Mouse (Mus musculus): ENCODE data around the gene Arrdc5. TPM values are rescaled to one million over a fixed set of nuclear protein-coding genes. Genes with fewer than 3 reads are reported as not detected.

Arrdc5 gene
- polyA plus RNA-seq, 1 experiment, result 274 TPM

DNA sequence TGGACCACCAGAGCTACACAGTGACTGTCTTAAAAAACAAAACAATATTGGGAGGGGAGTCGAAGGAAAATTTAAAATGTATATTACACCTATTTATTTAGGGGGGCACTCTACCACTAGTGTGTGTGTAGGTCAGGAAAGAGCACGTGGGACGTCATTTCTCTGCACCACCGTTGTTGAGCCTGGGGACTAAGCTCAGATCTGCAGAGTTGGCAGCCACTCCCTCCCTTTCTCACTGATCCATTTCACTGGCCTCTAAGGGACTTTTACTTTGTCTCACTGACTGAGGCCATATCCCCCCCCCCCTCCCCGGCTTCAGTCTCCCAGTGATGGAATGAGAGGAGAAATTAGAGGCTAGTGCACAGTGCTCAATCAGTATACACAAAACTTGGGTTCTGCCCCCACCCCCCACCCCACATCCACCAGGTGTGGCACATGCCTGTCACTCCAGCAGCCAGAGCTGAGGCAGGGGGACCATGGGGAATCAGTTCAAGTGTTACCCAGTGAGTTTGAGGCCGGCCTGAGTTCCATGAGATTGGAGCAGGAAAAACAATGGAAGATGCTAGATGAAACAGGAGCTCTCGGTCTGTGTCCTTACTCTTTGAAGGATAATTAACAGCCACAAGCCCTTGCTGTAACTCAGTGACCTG is 8.1 kb downstream of the Arrdc5 start:
- Histone ChIP-seq H3K36me3 (ENCODE audit: control insufficient read depth, insufficient read depth, low read length) (no peaks in the 10 kb centered on the region), H3K4me1 (ENCODE audit: control insufficient read depth, insufficient read depth, low read length) (peaks cover 44% of the 10 kb centered on the region), H3K4me3 (ENCODE audit: control insufficient read depth, low read depth, low read length) (no peak overlapping the region), H3K27me3 (ENCODE audit: control insufficient read depth, insufficient read depth, low read length) (no peaks in the 10 kb centered on the region), H3K27ac (ENCODE audit: control insufficient read depth, insufficient read depth, low read depth, low read length) (no peak overlapping the region)
- TF ChIP-seq CTCF (IDR thresholded peaks at IDR 0.05; ENCODE audit: control insufficient read depth, insufficient read depth, insufficient replicate concordance, low read depth, low read length) (no peak), POLR2A (IDR thresholded peaks at IDR 0.05; ENCODE audit: control insufficient read depth, low read depth, low read length) (no peak)

DNA sequence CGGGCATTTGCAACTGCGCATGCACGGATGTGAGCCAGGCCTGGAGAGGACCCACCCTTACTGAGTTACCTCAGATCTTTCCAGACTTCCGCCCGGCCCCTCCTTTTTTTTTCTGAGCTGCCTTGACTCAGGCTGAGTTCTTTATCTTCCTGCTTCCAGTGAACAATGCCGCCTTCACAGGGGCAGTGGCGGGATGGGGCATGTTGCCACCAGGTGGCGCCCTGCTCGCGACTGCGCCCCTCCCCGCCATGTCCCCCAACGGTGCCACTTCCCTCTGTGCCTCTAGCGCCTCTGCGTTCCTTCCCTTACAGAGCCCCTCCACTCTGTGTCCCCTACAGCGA is 8.9 kb downstream of the Arrdc5 start:
- Histone ChIP-seq H3K36me3 (ENCODE audit: control insufficient read depth, insufficient read depth, low read length) (no peaks in the 10 kb centered on the region), H3K27ac (ENCODE audit: control insufficient read depth, insufficient read depth, low read depth, low read length) (peak overlapping the region; percentile 73), H3K4me3 (ENCODE audit: control insufficient read depth, low read depth, low read length) (peak overlapping the region; percentile 88), H3K4me1 (ENCODE audit: control insufficient read depth, insufficient read depth, low read length) (peaks cover 36% of the 10 kb centered on the region), H3K27me3 (ENCODE audit: control insufficient read depth, insufficient read depth, low read length) (no peaks in the 10 kb centered on the region)
- TF ChIP-seq CTCF (IDR thresholded peaks at IDR 0.05; ENCODE audit: control insufficient read depth, insufficient read depth, insufficient replicate concordance, low read depth, low read length), result peak; percentile 86
- TF ChIP-seq POLR2A (IDR thresholded peaks at IDR 0.05; ENCODE audit: control insufficient read depth, low read depth, low read length), result peak; percentile 36; the same call in 1 of the 2 replicates

DNA sequence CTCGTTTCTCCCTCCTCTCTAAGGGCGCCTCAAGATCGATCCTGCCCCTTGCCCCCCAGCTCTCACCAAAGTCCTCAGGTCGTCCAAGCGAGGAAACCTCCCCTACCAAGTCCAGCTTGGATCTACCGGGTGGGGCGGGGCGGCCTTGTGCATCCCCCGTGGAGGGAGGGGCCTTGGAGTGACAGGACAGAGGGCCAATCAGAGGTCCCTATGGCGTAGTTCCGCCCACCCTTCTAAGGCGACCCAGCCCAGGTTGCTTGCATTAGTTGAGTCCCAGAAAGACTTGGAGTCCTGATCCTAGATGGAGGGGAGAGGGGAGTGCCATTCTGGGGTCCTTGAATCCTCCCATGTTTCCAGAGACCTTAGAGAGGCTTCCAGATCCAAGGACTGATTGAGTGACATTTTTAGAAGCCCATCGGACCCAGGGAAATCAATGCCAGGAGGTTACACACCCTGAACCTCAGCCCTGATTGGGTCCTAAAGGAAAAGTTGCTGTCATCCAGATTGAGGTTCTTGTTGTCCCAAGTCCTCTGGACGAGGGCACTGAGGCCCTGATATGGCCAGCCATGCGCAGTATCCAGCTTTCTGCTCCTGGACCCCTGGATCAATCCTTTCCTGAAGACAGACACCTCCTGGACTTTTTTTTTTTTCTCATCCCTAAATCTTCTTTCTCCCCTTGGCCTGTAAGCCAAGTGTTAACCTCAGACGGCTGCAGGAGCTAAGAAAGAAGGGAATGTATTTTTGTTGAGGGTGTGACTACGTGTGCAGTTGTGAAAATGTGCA is 9.5 kb downstream of the Arrdc5 start:
- peak overlapping the region; percentile 88 for H3K4me3 ChIP-seq (ENCODE audit: control insufficient read depth, low read depth, low read length)
- no peaks in the 10 kb centered on the region for H3K27me3 ChIP-seq (ENCODE audit: control insufficient read depth, insufficient read depth, low read length)
- no peaks in the 10 kb centered on the region for H3K36me3 ChIP-seq (ENCODE audit: control insufficient read depth, insufficient read depth, low read length)
- TF ChIP-seq CTCF (IDR thresholded peaks at IDR 0.05; ENCODE audit: control insufficient read depth, insufficient read depth, insufficient replicate concordance, low read depth, low read length) (no peak), POLR2A (IDR thresholded peaks at IDR 0.05; ENCODE audit: control insufficient read depth, low read depth, low read length) (peak; percentile 61)
- peaks cover 36% of the 10 kb centered on the region for H3K4me1 ChIP-seq (ENCODE audit: control insufficient read depth, insufficient read depth, low read length)
- peak overlapping the region; percentile 73 for H3K27ac ChIP-seq (ENCODE audit: control insufficient read depth, insufficient read depth, low read depth, low read length)

- Histone ChIP-seq H3K36me3 (ENCODE audit: control insufficient read depth, insufficient read depth, low read length) (no peaks in the 10 kb centered on the region), H3K4me3 (ENCODE audit: control insufficient read depth, low read depth, low read length) (peak overlapping the region; percentile 88), H3K27me3 (ENCODE audit: control insufficient read depth, insufficient read depth, low read length) (no peaks in the 10 kb centered on the region), H3K27ac (ENCODE audit: control insufficient read depth, insufficient read depth, low read depth, low read length) (peak overlapping the region; percentile 34), H3K4me1 (ENCODE audit: control insufficient read depth, insufficient read depth, low read length) (peaks cover 36% of the 10 kb centered on the region)
- TF ChIP-seq POLR2A (IDR thresholded peaks at IDR 0.05; ENCODE audit: control insufficient read depth, low read depth, low read length) (no peak), CTCF (IDR thresholded peaks at IDR 0.05; ENCODE audit: control insufficient read depth, insufficient read depth, insufficient replicate concordance, low read depth, low read length) (no peak)
Observed at GRCm38 (mm10) chr17:56289371-56290331, 10.4 kb downstream of the Arrdc5 start.

DNA sequence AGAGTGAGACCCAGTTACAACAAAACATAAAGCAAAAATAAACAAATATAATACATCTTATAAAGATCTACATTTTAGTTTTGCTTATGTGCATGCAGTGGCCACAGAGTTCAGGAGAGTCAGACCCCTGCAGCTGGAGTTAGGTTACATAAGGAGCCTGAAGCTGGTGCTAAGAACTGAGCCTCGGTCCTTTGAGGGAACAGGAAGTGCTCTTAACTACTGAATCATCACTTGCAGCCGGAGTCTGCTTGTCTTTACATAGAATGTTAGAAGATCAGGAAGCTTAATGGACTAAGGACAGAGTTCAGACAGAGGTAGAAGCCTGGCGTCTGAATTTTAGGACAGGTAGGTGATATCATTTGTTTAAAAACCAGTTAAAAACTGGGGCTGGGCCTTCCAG is 11.2 kb downstream of the Arrdc5 start:
- TF ChIP-seq POLR2A (IDR thresholded peaks at IDR 0.05; ENCODE audit: control insufficient read depth, low read depth, low read length) (no peak), CTCF (IDR thresholded peaks at IDR 0.05; ENCODE audit: control insufficient read depth, insufficient read depth, insufficient replicate concordance, low read depth, low read length) (no peak)
- H3K27ac ChIP-seq (ENCODE audit: control insufficient read depth, insufficient read depth, low read depth, low read length), result peak overlapping the region; percentile 34; the same call in 1 of the 2 replicates
- peaks cover 36% of the 10 kb centered on the region for H3K4me1 ChIP-seq (ENCODE audit: control insufficient read depth, insufficient read depth, low read length)
- peak overlapping the region; percentile 88 for H3K4me3 ChIP-seq (ENCODE audit: control insufficient read depth, low read depth, low read length)
- H3K27me3 ChIP-seq (ENCODE audit: control insufficient read depth, insufficient read depth, low read length), result no peaks in the 10 kb centered on the region
- no peaks in the 10 kb centered on the region for H3K36me3 ChIP-seq (ENCODE audit: control insufficient read depth, insufficient read depth, low read length)

DNA sequence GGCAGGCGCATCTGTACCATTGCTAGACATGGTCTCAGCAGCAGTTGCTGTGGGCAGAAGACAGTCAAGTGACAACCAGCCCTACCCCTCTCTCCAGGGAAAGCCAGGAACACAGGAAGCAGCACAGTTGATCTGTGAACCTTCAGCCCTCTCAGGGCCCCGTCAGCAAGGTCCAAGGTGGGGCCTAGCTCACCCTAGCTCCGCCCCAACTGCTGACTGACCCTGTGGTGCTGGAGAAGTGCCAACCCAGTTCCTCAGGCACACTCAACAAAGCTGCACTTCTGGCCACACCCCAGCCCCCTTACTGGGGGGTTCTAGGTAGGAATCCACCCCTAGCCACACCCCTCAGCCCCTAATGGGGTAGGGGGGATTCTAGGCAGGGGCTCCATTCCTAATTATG is 12.3 kb downstream of the Arrdc5 start:
- Histone ChIP-seq H3K27ac (ENCODE audit: control insufficient read depth, insufficient read depth, low read depth, low read length) (no peak overlapping the region), H3K27me3 (ENCODE audit: control insufficient read depth, insufficient read depth, low read length) (no peaks in the 10 kb centered on the region), H3K4me3 (ENCODE audit: control insufficient read depth, low read depth, low read length) (no peak overlapping the region), H3K36me3 (ENCODE audit: control insufficient read depth, insufficient read depth, low read length) (no peaks in the 10 kb centered on the region), H3K4me1 (ENCODE audit: control insufficient read depth, insufficient read depth, low read length) (peaks cover 33% of the 10 kb centered on the region)
- TF ChIP-seq POLR2A (IDR thresholded peaks at IDR 0.05; ENCODE audit: control insufficient read depth, low read depth, low read length) (no peak), CTCF (IDR thresholded peaks at IDR 0.05; ENCODE audit: control insufficient read depth, insufficient read depth, insufficient replicate concordance, low read depth, low read length) (no peak)

Data from testis, adult 2 months (tissue).